Mouse (Mus musculus): ENCODE data around the gene Acvr1.
A peak's percentile ranks its signal among the peaks of the same experiment; 100 is the strongest.

The Acvr1 gene

GRCm38 (mm10) chr2:58478144-58478543 is 88.8 kb downstream of the Acvr1 start:
- DNase-seq (ENCODE audit: low spot score) = no peak

- DNase-seq (ENCODE audit: low spot score) = peak; percentile 75
These were observed 89.8 kb downstream of the Acvr1 start for GRCm38 (mm10) chr2:58476956-58477715.

- DNase-seq (ENCODE audit: low spot score) = no peak
These were observed 91.4 kb downstream of the Acvr1 start for GRCm38 (mm10) chr2:58475578-58475977.

- no peak for DNase-seq (ENCODE audit: low spot score)
These were observed 96.7 kb downstream of the Acvr1 start for GRCm38 (mm10) chr2:58470290-58470689.

- DNase-seq (ENCODE audit: low spot score) = no peak
These were observed 97.1 kb downstream of the Acvr1 start, which contains the start of gene Gm17409 for GRCm38 (mm10) chr2:58469816-58470215. TSS of gene Gm17409 (plus strand) at chr2:58470116.

GRCm38 (mm10) chr2:58458820-58459371 is 108.1 kb downstream of the Acvr1 start:
- peak; percentile 40 for DNase-seq (ENCODE audit: low spot score)

- no peak for DNase-seq (ENCODE audit: low spot score)
These were observed 109.5 kb downstream of the Acvr1 start for GRCm38 (mm10) chr2:58457488-58457865.

- DNase-seq (ENCODE audit: low spot score) = no peak
These were observed 110.0 kb downstream of the Acvr1 start for GRCm38 (mm10) chr2:58456843-58457487.

- no peak for DNase-seq (ENCODE audit: low spot score)
These were observed 112.7 kb downstream of the Acvr1 start for GRCm38 (mm10) chr2:58454095-58454865.

GRCm38 (mm10) chr2:58447001-58447400 is 120.0 kb downstream of the Acvr1 start:
- DNase-seq (ENCODE audit: low spot score) = no peak

- DNase-seq (ENCODE audit: low spot score) = no peak
These were observed 123.8 kb downstream of the Acvr1 start for GRCm38 (mm10) chr2:58443163-58443562.

GRCm38 (mm10) chr2:58436911-58437310 is 130.0 kb downstream of the Acvr1 start:
- no peak for DNase-seq (ENCODE audit: low spot score)

GRCm38 (mm10) chr2:58435507-58435906 is 131.4 kb downstream of the Acvr1 start:
- DNase-seq (ENCODE audit: low spot score) = no peak

GRCm38 (mm10) chr2:58434438-58434837 is 132.5 kb downstream of the Acvr1 start:
- no peak for DNase-seq (ENCODE audit: low spot score)

GRCm38 (mm10) chr2:58433317-58433716 is 133.6 kb downstream of the Acvr1 start:
- DNase-seq (ENCODE audit: low spot score) = no peak

- no peak for DNase-seq (ENCODE audit: low spot score)
These were observed 134.7 kb downstream of the Acvr1 start for GRCm38 (mm10) chr2:58432211-58432610.

- no peak for DNase-seq (ENCODE audit: low spot score)
These were observed 141.4 kb downstream of the Acvr1 start for GRCm38 (mm10) chr2:58425436-58426004.

GRCm38 (mm10) chr2:58423319-58423718 is 143.6 kb downstream of the Acvr1 start:
- no peak for DNase-seq (ENCODE audit: low spot score)

- no peak for DNase-seq (ENCODE audit: low spot score)
These were observed 147.4 kb downstream of the Acvr1 start for GRCm38 (mm10) chr2:58419571-58419970.

GRCm38 (mm10) chr2:58418109-58418508 is 148.8 kb downstream of the Acvr1 start:
- DNase-seq (ENCODE audit: low spot score) = no peak

GRCm38 (mm10) chr2:58417684-58418083 is 149.3 kb downstream of the Acvr1 start:
- no peak for DNase-seq (ENCODE audit: low spot score)

GRCm38 (mm10) chr2:58415037-58415436 is 151.9 kb downstream of the Acvr1 start:
- no peak for DNase-seq (ENCODE audit: low spot score)
